Mouse (Mus musculus) layer of hippocampus, adult 8-10 months (tissue): Measurements from ENCODE around the gene Gm2974. TPM values are rescaled to one million over a fixed set of nuclear protein-coding genes. Genes with fewer than 3 reads are reported as not detected.
"Not testable (repeated sequence)": the region's sequence is repeated elsewhere in the genome, so short reads cannot be mapped to it uniquely, and the experiment has no call there.

ENCODE experiments used
- DNase-seq, 2 experiments: peaks; one replicate each; pipeline ENCODE4 v3.0.0; 2022; ENCODE audit warnings: low spot score in 2 of 2
- total RNA-seq, 4 experiments: library from RNA; stranded (reverse); gene quantifications; 2 replicates each; pipeline ENCODE4 v1.2.4; 2022

The Gm2974 gene
- 1 to 10 TPM; 1.0 to 1.5 (median 1.1) TPM for total RNA-seq

DNA sequence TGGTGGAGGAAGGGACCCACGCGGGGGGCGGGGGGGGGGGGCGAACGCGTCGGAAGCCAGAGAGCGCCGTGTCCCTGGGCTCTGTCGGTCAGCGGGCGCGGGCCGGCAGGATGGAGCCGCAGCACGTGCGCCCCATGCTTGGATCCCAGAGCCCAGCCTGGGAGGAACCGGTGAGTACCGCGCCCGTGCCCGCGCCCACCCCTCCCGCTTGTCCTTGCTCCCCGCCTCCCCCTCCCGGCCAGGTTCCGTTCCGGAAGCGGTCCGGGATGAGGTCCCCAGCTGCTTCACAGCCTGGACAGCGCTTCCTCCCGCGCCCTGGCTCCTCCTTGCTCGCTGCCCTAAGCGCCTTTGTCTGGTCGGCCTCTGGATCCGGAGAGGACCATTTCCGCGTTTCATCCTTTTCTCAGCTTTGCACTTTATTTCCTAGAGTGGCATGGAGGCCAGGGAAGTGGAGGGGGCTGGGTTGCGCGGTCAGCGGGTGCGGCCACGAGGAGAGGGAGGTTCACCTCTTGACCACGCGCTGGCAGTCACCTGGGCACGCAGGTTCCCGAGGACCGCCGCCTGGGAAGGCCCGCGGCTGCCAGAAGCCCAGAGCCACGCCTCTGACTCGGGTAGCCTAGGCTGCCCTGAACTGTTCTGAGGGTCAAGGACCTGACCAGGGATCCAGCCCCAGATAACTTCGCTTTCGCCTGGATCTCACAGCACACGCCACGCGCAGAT lies at the start of gene Gm2974:
Gm2974 (plus strand) TSS at position 86 of the 720 bp plus-strand sequence.
- DNase-seq, result not testable (repeated sequence)

- not testable (repeated sequence) for DNase-seq
Measured at GRCm38 (mm10) chr14:4141646-4142045, 40.7 kb upstream of the Gm2974 start.

DNA sequence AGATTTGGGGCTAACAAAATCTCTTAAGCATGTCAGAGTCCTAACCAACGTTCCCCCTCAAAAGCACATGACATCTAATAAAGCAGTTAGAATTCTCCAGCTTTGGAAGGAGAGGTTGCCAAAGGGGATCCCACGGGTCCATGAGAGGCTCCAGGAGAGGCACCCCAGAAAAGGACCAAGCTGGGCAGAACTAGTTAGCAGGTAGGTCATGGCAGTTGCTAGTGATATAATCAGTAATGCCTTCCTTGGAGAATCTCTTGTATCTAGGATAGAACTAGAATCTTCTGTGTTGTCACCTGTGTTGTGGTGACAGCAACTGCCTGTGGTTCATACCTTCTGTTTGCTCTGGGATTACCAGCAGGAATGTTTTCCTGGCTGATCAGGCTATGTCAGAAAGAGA lies 17.6 kb upstream of the Gm2974 start, which contains the start of gene Gm3127:
Gm3127 (plus strand) TSS at position 301 of the 400 bp plus-strand sequence.
- DNase-seq, result not testable (repeated sequence)

DNA sequence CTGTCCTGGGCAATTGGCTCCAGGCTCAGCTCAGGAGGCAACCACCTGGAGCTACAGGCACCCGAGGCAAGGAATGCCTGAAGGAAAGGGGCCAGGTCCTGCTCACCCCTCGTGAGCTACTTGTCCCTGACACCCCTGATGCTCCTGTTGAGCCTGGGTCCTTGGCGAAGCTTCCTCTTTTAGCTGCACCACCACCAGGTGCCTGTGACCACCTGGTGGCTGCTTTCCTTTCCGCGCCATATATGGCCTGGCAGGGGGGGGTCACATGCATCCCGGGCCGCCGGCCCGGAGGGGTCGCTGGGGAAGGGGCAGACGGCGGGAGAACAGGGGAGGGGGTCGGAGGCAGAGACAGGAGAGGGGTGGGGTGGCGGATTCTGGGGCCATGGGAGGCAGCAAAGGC lies 346 bp upstream of the Gm2974 start:
- DNase-seq, result peak in 1 of 2 experiments; percentile 1

DNA sequence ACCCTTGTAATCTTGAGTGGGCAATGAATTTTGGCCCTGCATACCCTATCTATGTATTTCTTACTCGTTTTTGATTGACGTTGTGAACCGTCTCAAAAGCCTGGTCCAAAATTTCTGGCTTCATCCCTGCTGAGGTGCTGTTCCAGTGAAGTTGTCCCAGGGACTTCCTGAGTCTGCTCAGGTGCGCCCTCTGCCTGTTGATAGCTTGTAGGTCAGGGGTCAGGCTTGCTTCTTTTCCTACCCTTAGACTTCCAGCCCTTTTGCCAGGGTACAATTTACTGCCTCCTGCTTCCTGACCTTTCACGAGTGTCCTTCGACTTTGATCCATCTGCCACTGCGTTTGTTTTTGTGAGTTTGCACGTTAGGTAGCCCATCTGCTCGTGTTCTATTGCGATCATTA lies 999 bp downstream of the Gm2974 start:
- DNase-seq, result not testable (repeated sequence)

- DNase-seq, result not testable (repeated sequence)
Measured at GRCm38 (mm10) chr14:4249331-4249730, 67.0 kb downstream of the Gm2974 start, which contains the start of gene Gm3138. Gene Gm3138, plus strand, starts transcription at chr14:4249631.

Other genes starting within 250 kb of the Gm2974 start
- under 1 TPM in 2 of 4 experiments, not detected in 2; 0.55 to 0.58 TPM for gene Gm3095, start 219.0 kb upstream of the Gm2974 start, total RNA-seq
- gene Gm3099, start 184.2 kb upstream of the Gm2974 start, total RNA-seq, result under 1 TPM in 1 of 4 experiments, not detected in 3; 0.24 TPM
- gene Gm5796, start 158.6 kb upstream of the Gm2974 start, total RNA-seq, result 10 to 100 TPM in 1 of 4 experiments, 1 to 10 TPM in 3; 2.7 to 11.4 (median 5.3) TPM
- 1 to 10 TPM in 1 of 4 experiments, under 1 TPM in 3; 0.48 to 1.1 (median 0.62) TPM for gene Gm3115, start 98.5 kb upstream of the Gm2974 start, total RNA-seq
- 10 to 100 TPM in 1 of 4 experiments, 1 to 10 TPM in 3; 5.7 to 10.0 (median 8.0) TPM for gene Gm8108, start 72.0 kb upstream of the Gm2974 start, total RNA-seq
- gene Gm3127, start 17.5 kb upstream of the Gm2974 start, total RNA-seq, result not detected
- not detected for gene Gm3138, start 67.1 kb downstream of the Gm2974 start, total RNA-seq
- not detected for gene Gm3149, start 134.7 kb downstream of the Gm2974 start, total RNA-seq
- 1 to 10 TPM in 3 of 4 experiments, under 1 TPM in 1; 0.83 to 1.7 (median 1.5) TPM for gene 2610042L04Rik, start 152.2 kb downstream of the Gm2974 start, total RNA-seq
- not detected for gene Gm3159, start 214.9 kb downstream of the Gm2974 start, total RNA-seq
- 1 to 10 TPM in 1 of 4 experiments, under 1 TPM in 2, not detected in 1; 0.67 to 1.8 (median 0.79) TPM for gene Gm3164, start 232.9 kb downstream of the Gm2974 start, total RNA-seq
- 1 to 10 TPM in 2 of 4 experiments, not detected in 2; 2.8 to 8.4 TPM for gene Gm3173, start 248.4 kb downstream of the Gm2974 start, total RNA-seq